Mouse (Mus musculus) forebrain, embryonic 14.5 days (tissue): ENCODE measurements around the gene Tmem132d. TPM values are rescaled to one million over a fixed set of nuclear protein-coding genes. Genes with fewer than 3 reads are reported as not detected.

Source experiments
- ATAC-seq: fragments of 200-750 bp; cut with Nextera tagmentation; 2 replicates; pipeline ENCODE4 v1.8.0; 2017; ENCODE audit warnings: mild to moderate bottlenecking, moderate library complexity
- DNase-seq: peaks from one replicate; pipeline ENCODE4 v3.0.0-alpha.2; 2015; ENCODE audit warnings: low spot score
- H3K27ac ChIP-seq: fragments of 300-500 bp; sonication (generic); 2 replicates; pipeline ENCODE4 v1.5.1; 2014; ENCODE audit warnings: low read depth, mild to moderate bottlenecking, control low read depth, low read length, moderate library complexity
- H3K27me3 ChIP-seq: fragments of 300-500 bp; sonication (generic); replicated peaks from 2 replicates; pipeline ENCODE4 v1.6.1; 2014; ENCODE audit warnings: low read length, control low read depth, mixed read lengths; ENCODE audit not compliant: control insufficient read depth, insufficient read depth
- H3K36me3 ChIP-seq: fragments of 300-500 bp; sonication (generic); 2 replicates; pipeline ENCODE4 v1.6.1; 2014; ENCODE audit warnings: low read length, control low read depth; ENCODE audit not compliant: control insufficient read depth, insufficient read depth
- H3K4me1 ChIP-seq: fragments of 300-500 bp; sonication (generic); 2 replicates; pipeline ENCODE4 v1.6.1; 2014; ENCODE audit warnings: antibody characterized with exemption, low read length, control low read depth; ENCODE audit not compliant: control insufficient read depth, insufficient read depth
- H3K4me2 ChIP-seq: fragments of 300-500 bp; sonication (generic); 2 replicates; pipeline ENCODE4 v1.6.1; 2014; ENCODE audit warnings: mild to moderate bottlenecking, control low read depth, low read length
- H3K4me3 ChIP-seq: fragments of 300-500 bp; sonication (generic); 2 replicates; pipeline ENCODE4 v1.5.1; 2014; ENCODE audit warnings: low read depth, low read length, control low read depth
- H3K9ac ChIP-seq: fragments of 300-500 bp; sonication (generic); 2 replicates; pipeline ENCODE4 v1.6.1; 2014; ENCODE audit warnings: mild to moderate bottlenecking, low read length, control low read depth, moderate library complexity
- H3K9me3 ChIP-seq: fragments of 300-500 bp; sonication (generic); replicated peaks from 2 replicates; pipeline ENCODE4 v1.6.1; 2016; ENCODE audit warnings: low read length, control low read depth, mixed read lengths; ENCODE audit not compliant: control insufficient read depth
- WGBS: fragments of 180-500 bp; shearing (Covaris S2); extraction: QIAGEN DNeasy Blood & Tissue Kit; methylation state at CpG from one replicate; pipeline ENCODE4 v1.1.7; 2014; 5-methylcytosine and 5-hydroxymethylcytosine counted together
- polyA plus RNA-seq: library from polyadenylated mRNA; unstranded; fragments of >200 nt; fragmentation: Nextera tagmentation; extraction: Ambion mirVana; gene quantifications from 2 replicates; pipeline ENCODE4 v1.2.1, GENCODE M21; 2014

Tmem132d gene
- polyA plus RNA-seq, 1 experiment from 2014 or later, result 0.86 TPM

GRCm38 (mm10) chr5:128235611-128236010 is 197.3 kb downstream of the Tmem132d start:
- no peak for ATAC-seq
- Histone ChIP-seq H3K27ac (no peak overlapping the region), H3K9me3 (no peaks in the 10 kb centered on the region), H3K27me3 (no peaks in the 10 kb centered on the region), H3K4me2 (no peak overlapping the region), H3K36me3 (no peaks in the 10 kb centered on the region), H3K4me3 (no peak overlapping the region), H3K9ac (no peak overlapping the region), H3K4me1 (no peaks in the 10 kb centered on the region)
- DNase-seq, result no peak
- 82% methylated on average over 1 of the region's 1 CpGs for WGBS

- H3K36me3 ChIP-seq, result no peaks in the 10 kb centered on the region
- H3K4me1 ChIP-seq, result no peaks in the 10 kb centered on the region
- H3K4me2 ChIP-seq, result no peak overlapping the region
- H3K9me3 ChIP-seq, result no peaks in the 10 kb centered on the region
- ATAC-seq (no peak), DNase-seq (no peak)
- H3K27ac ChIP-seq, result no peak overlapping the region
- no peaks in the 10 kb centered on the region for H3K27me3 ChIP-seq
- H3K9ac ChIP-seq, result no peak overlapping the region
- H3K4me3 ChIP-seq, result no peak overlapping the region
Observed at GRCm38 (mm10) chr5:128233101-128233500, 199.8 kb downstream of the Tmem132d start.

GRCm38 (mm10) chr5:128218281-128218680 is 214.6 kb downstream of the Tmem132d start:
- H3K27ac ChIP-seq, result no peak overlapping the region
- no peak overlapping the region for H3K4me2 ChIP-seq
- no peaks in the 10 kb centered on the region for H3K27me3 ChIP-seq
- no peaks in the 10 kb centered on the region for H3K36me3 ChIP-seq
- H3K4me3 ChIP-seq, result no peak overlapping the region
- H3K9me3 ChIP-seq, result no peaks in the 10 kb centered on the region
- ATAC-seq, result no peak
- no peaks in the 10 kb centered on the region for H3K4me1 ChIP-seq
- no peak for DNase-seq
- H3K9ac ChIP-seq, result no peak overlapping the region

- no peak overlapping the region for H3K4me3 ChIP-seq
- ATAC-seq, result no peak
- no peaks in the 10 kb centered on the region for H3K9me3 ChIP-seq
- no peak overlapping the region for H3K27ac ChIP-seq
- H3K27me3 ChIP-seq, result no peaks in the 10 kb centered on the region
- no peaks in the 10 kb centered on the region for H3K4me1 ChIP-seq
- H3K9ac ChIP-seq, result no peak overlapping the region
- H3K36me3 ChIP-seq, result no peaks in the 10 kb centered on the region
- no peak for DNase-seq
- 75% methylated on average over 5 of the region's 5 CpGs for WGBS
- H3K4me2 ChIP-seq, result no peak overlapping the region
Observed at GRCm38 (mm10) chr5:128211125-128211524, 221.8 kb downstream of the Tmem132d start.

GRCm38 (mm10) chr5:128205716-128206115 is 227.2 kb downstream of the Tmem132d start:
- ATAC-seq (no peak), DNase-seq (no peak)
- Histone ChIP-seq H3K36me3 (no peaks in the 10 kb centered on the region), H3K4me3 (no peak overlapping the region), H3K4me1 (peaks cover 10% of the 10 kb centered on the region), H3K4me2 (no peak overlapping the region), H3K27ac (no peak overlapping the region), H3K9me3 (no peaks in the 10 kb centered on the region), H3K9ac (no peak overlapping the region), H3K27me3 (no peaks in the 10 kb centered on the region)
- WGBS, result 59% methylated on average over 2 of the region's 2 CpGs

GRCm38 (mm10) chr5:128204685-128205320 is 228.1 kb downstream of the Tmem132d start:
- H3K27ac ChIP-seq, result 0 out of 2 replicates have a peak overlapping the region, but pooled peaks have one; percentile 34
- WGBS, result 68% methylated on average over 17 of the region's 17 CpGs

GRCm38 (mm10) chr5:128203879-128204581 is 228.8 kb downstream of the Tmem132d start:
- WGBS, result 6% methylated on average over 9 of the region's 9 CpGs
- DNase-seq (peak; percentile 46), ATAC-seq (peak; percentile 29; the same call in 1 of the 2 replicates)
- no peaks in the 10 kb centered on the region for H3K9me3 ChIP-seq
- no peak overlapping the region for H3K4me3 ChIP-seq
- no peak overlapping the region for H3K9ac ChIP-seq
- H3K4me2 ChIP-seq, result no peak overlapping the region
- peaks cover 10% of the 10 kb centered on the region for H3K4me1 ChIP-seq
- H3K27ac ChIP-seq, result no peak overlapping the region
- H3K36me3 ChIP-seq, result no peaks in the 10 kb centered on the region
- no peaks in the 10 kb centered on the region for H3K27me3 ChIP-seq

More at GRCm38 (mm10) chr5:128204685-128205320, 228.1 kb downstream of the Tmem132d start:
- H3K36me3 ChIP-seq, result no peaks in the 10 kb centered on the region
- DNase-seq (peak; percentile 48), ATAC-seq (no peak)
- H3K4me3 ChIP-seq, result no peak overlapping the region
- H3K9ac ChIP-seq, result no peak overlapping the region; the same call in 1 of the 2 replicates
- H3K4me1 ChIP-seq, result peaks cover 10% of the 10 kb centered on the region
- H3K9me3 ChIP-seq, result no peaks in the 10 kb centered on the region
- no peak overlapping the region for H3K4me2 ChIP-seq
- H3K27me3 ChIP-seq, result no peaks in the 10 kb centered on the region

GRCm38 (mm10) chr5:128194106-128194505 is 238.8 kb downstream of the Tmem132d start:
- DNase-seq (no peak), ATAC-seq (no peak)
- Histone ChIP-seq H3K4me2 (no peak overlapping the region), H3K36me3 (no peaks in the 10 kb centered on the region), H3K4me3 (no peak overlapping the region), H3K27me3 (no peaks in the 10 kb centered on the region), H3K4me1 (no peaks in the 10 kb centered on the region), H3K9me3 (no peaks in the 10 kb centered on the region), H3K27ac (no peak overlapping the region), H3K9ac (no peak overlapping the region)
- 72% methylated on average over 4 of the region's 4 CpGs for WGBS

GRCm38 (mm10) chr5:128192485-128193055 is 240.3 kb downstream of the Tmem132d start:
- H3K27me3 ChIP-seq, result no peaks in the 10 kb centered on the region
- no peak overlapping the region for H3K4me3 ChIP-seq
- 84% methylated on average over 6 of the region's 6 CpGs for WGBS
- no peak overlapping the region for H3K27ac ChIP-seq
- DNase-seq, result no peak
- H3K4me1 ChIP-seq, result no peaks in the 10 kb centered on the region
- no peak overlapping the region for H3K9ac ChIP-seq
- no peak for ATAC-seq
- no peak overlapping the region for H3K4me2 ChIP-seq
- no peaks in the 10 kb centered on the region for H3K36me3 ChIP-seq
- no peaks in the 10 kb centered on the region for H3K9me3 ChIP-seq
